Mouse (Mus musculus): Measurements from ENCODE around the gene Mrps11. TPM values are rescaled to one million over a fixed set of nuclear protein-coding genes. Genes with fewer than 3 reads are reported as not detected.
A peak's percentile ranks its signal among the peaks of the same experiment; 100 is the strongest.

The Mrps11 gene
- 72.1 and 73.1 TPM in 2 replicates for polyA plus RNA-seq (2015; fragmentation: Nextera tagmentation; extraction: Ambion mirVana)

DNA sequence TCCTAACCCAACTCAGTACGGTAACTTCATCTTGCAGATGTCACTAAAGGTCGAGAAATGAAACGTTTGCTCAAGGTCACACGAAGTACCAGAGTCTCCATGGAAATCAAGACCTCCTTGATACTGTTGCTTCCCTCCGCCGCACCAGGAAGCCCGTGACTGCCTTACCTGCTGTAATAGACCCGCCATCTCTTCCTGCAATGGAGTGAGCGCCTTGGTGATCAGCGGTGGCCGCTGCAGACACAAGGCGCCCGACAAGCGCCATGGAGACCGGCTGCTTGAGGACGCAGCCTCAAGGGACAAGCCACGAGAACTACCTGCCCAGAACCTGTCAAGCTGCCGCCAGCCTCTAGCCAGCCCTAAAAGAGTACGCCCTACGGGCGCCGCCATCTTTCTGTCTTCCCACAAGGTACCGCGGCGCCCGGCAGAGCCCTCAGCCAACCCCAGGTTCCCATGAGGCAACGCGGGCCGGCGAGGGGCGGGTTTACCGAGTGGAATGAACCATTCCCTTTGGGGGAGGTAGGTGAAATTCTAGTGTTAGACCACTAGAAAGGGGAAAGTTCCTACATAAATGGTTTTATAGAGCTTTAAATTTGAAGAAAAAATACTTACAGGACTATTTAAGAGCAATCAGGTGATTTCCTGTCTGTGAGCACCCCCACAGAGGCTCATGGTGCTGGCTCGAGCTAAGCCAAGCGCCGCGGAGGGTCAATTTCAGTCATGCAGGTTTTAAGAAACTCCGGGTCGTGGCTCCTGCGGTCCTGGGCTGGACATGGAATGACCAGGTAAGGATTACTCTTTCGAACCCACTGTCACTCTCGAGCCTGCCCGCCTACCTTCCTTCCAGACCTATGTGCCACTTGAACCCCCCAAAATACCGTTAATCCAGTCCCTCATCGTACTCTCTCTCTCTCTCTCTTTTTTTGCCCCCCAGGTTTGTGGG is at the start of gene Mrps11, which contains the start of gene Mrpl46:
Gene Mrps11 (plus strand): TSS at position 481 of the 943 bp plus-strand sequence.
Gene Mrpl46 (minus strand): TSS at position 893 of the 943 bp plus-strand sequence.
- WGBS, result under 1% methylated on average over 43 of the region's 44 CpGs
- peak within 1 kb of the TSS; percentile 72 for H3K27ac ChIP-seq (ENCODE audit: low read depth, low read length)
- H3K4me1 ChIP-seq (ENCODE audit: control insufficient read depth, insufficient read depth, low read depth, low read length), result peaks cover 14% of the 10 kb centered on the region
- H3K9me3 ChIP-seq (ENCODE audit: control insufficient read depth, low read length), result no peaks in the 10 kb centered on the region
- peak within 1 kb of the TSS; percentile 86 for H3K4me3 ChIP-seq (ENCODE audit: low read length)
- ATAC-seq, result peak; percentile 98
- no peaks in the 10 kb centered on the region for H3K27me3 ChIP-seq (replicated peaks; ENCODE audit: control insufficient read depth, insufficient read depth, low read length)
- H3K36me3 ChIP-seq (ENCODE audit: control insufficient read depth, insufficient read depth, low read length), result peaks cover 12% of the 10 kb centered on the region
- H3K4me2 ChIP-seq (ENCODE audit: low read length), result peak within 1 kb of the TSS; percentile 89
- H3K9ac ChIP-seq (ENCODE audit: low read depth, low read length), result peak within 1 kb of the TSS; percentile 85

- Histone ChIP-seq H3K36me3 (ENCODE audit: control insufficient read depth, insufficient read depth, low read length) (no peaks in the 10 kb centered on the region), H3K4me3 (ENCODE audit: low read length) (no peak overlapping the region), H3K9ac (ENCODE audit: low read depth, low read length) (no peak overlapping the region), H3K27ac (ENCODE audit: low read depth, low read length) (no peak overlapping the region), H3K9me3 (ENCODE audit: control insufficient read depth, low read length) (no peaks in the 10 kb centered on the region), H3K4me2 (ENCODE audit: low read length) (no peak overlapping the region), H3K4me1 (ENCODE audit: control insufficient read depth, insufficient read depth, low read depth, low read length) (no peaks in the 10 kb centered on the region), H3K27me3 (replicated peaks; ENCODE audit: control insufficient read depth, insufficient read depth, low read length) (no peaks in the 10 kb centered on the region)
- ATAC-seq, result no peak
- WGBS, result 92% methylated on average over 6 of the region's 6 CpGs
Observed at GRCm38 (mm10) chr7:78737196-78737595, 45.7 kb upstream of the Mrps11 start.

DNA sequence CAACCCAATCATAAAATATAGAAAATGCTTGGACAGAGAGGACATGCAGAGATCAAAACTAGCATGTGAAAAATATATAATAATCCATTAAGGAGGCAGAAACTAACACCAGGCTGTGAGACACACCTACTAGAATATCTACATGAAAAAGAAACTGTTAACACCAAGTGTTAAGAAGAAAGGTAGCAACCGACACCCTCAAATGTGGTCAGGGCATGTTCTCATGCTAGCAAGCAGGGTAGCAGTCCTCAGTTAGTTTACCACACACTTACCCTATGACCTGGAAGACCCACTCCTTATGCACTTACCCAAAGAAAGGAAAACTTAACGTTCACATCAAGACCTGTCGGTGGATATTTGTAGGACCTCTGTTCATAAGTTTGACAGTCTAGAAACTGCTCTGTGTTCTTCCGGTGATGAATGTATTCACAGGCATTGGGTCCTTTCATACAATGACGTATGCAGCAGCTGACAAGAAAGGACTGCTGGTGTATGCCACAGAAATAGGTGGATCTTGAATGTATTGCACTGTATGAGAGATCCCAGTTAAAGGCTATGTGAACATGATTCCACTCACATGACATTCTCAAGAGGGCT is 45.2 kb upstream of the Mrps11 start, which contains the start of gene Ntrk3:
Gene Ntrk3 (minus strand): TSS at position 399 of the 597 bp plus-strand sequence.
- no peak within 1 kb of the TSS for H3K4me2 ChIP-seq (ENCODE audit: low read length)
- H3K27ac ChIP-seq (ENCODE audit: low read depth, low read length), result no peak within 1 kb of the TSS
- H3K27me3 ChIP-seq (replicated peaks; ENCODE audit: control insufficient read depth, insufficient read depth, low read length), result no peaks in the 10 kb centered on the region
- no peaks in the 10 kb centered on the region for H3K9me3 ChIP-seq (ENCODE audit: control insufficient read depth, low read length)
- WGBS, result 86% methylated on average over 5 of the region's 5 CpGs
- no peak for ATAC-seq
- no peak within 1 kb of the TSS for H3K4me3 ChIP-seq (ENCODE audit: low read length)
- no peaks in the 10 kb centered on the region for H3K36me3 ChIP-seq (ENCODE audit: control insufficient read depth, insufficient read depth, low read length)
- no peaks in the 10 kb centered on the region for H3K4me1 ChIP-seq (ENCODE audit: control insufficient read depth, insufficient read depth, low read depth, low read length)
- H3K9ac ChIP-seq (ENCODE audit: low read depth, low read length), result no peak within 1 kb of the TSS

- no peak overlapping the region for H3K4me2 ChIP-seq (ENCODE audit: low read length)
- no peak overlapping the region for H3K4me3 ChIP-seq (ENCODE audit: low read length)
- no peaks in the 10 kb centered on the region for H3K4me1 ChIP-seq (ENCODE audit: control insufficient read depth, insufficient read depth, low read depth, low read length)
- H3K9ac ChIP-seq (ENCODE audit: low read depth, low read length), result no peak overlapping the region
- H3K9me3 ChIP-seq (ENCODE audit: control insufficient read depth, low read length), result no peaks in the 10 kb centered on the region
- ATAC-seq, result no peak
- H3K36me3 ChIP-seq (ENCODE audit: control insufficient read depth, insufficient read depth, low read length), result no peaks in the 10 kb centered on the region
- H3K27ac ChIP-seq (ENCODE audit: low read depth, low read length), result no peak overlapping the region
- 83% methylated on average over 8 of the region's 8 CpGs for WGBS
- H3K27me3 ChIP-seq (replicated peaks; ENCODE audit: control insufficient read depth, insufficient read depth, low read length), result no peaks in the 10 kb centered on the region
Observed at GRCm38 (mm10) chr7:78739351-78740000, 43.4 kb upstream of the Mrps11 start.

- H3K36me3 ChIP-seq (ENCODE audit: control insufficient read depth, insufficient read depth, low read length), result no peaks in the 10 kb centered on the region
- no peak overlapping the region for H3K9ac ChIP-seq (ENCODE audit: low read depth, low read length)
- no peaks in the 10 kb centered on the region for H3K9me3 ChIP-seq (ENCODE audit: control insufficient read depth, low read length)
- WGBS, result 68% methylated on average over 5 of the region's 5 CpGs
- H3K4me2 ChIP-seq (ENCODE audit: low read length), result no peak overlapping the region
- no peaks in the 10 kb centered on the region for H3K4me1 ChIP-seq (ENCODE audit: control insufficient read depth, insufficient read depth, low read depth, low read length)
- no peak overlapping the region for H3K4me3 ChIP-seq (ENCODE audit: low read length)
- no peak for ATAC-seq
- no peaks in the 10 kb centered on the region for H3K27me3 ChIP-seq (replicated peaks; ENCODE audit: control insufficient read depth, insufficient read depth, low read length)
- H3K27ac ChIP-seq (ENCODE audit: low read depth, low read length), result no peak overlapping the region
Observed at GRCm38 (mm10) chr7:78743731-78744385, 39.1 kb upstream of the Mrps11 start.

GRCm38 (mm10) chr7:78752961-78753360 is 30.0 kb upstream of the Mrps11 start:
- H3K27ac ChIP-seq (ENCODE audit: low read depth, low read length), result no peak overlapping the region
- ATAC-seq, result no peak
- no peaks in the 10 kb centered on the region for H3K9me3 ChIP-seq (ENCODE audit: control insufficient read depth, low read length)
- no peaks in the 10 kb centered on the region for H3K27me3 ChIP-seq (replicated peaks; ENCODE audit: control insufficient read depth, insufficient read depth, low read length)
- no peaks in the 10 kb centered on the region for H3K4me1 ChIP-seq (ENCODE audit: control insufficient read depth, insufficient read depth, low read depth, low read length)
- H3K36me3 ChIP-seq (ENCODE audit: control insufficient read depth, insufficient read depth, low read length), result no peaks in the 10 kb centered on the region
- WGBS, result 88% methylated on average over 4 of the region's 4 CpGs
- H3K4me2 ChIP-seq (ENCODE audit: low read length), result no peak overlapping the region
- no peak overlapping the region for H3K9ac ChIP-seq (ENCODE audit: low read depth, low read length)
- no peak overlapping the region for H3K4me3 ChIP-seq (ENCODE audit: low read length)

DNA sequence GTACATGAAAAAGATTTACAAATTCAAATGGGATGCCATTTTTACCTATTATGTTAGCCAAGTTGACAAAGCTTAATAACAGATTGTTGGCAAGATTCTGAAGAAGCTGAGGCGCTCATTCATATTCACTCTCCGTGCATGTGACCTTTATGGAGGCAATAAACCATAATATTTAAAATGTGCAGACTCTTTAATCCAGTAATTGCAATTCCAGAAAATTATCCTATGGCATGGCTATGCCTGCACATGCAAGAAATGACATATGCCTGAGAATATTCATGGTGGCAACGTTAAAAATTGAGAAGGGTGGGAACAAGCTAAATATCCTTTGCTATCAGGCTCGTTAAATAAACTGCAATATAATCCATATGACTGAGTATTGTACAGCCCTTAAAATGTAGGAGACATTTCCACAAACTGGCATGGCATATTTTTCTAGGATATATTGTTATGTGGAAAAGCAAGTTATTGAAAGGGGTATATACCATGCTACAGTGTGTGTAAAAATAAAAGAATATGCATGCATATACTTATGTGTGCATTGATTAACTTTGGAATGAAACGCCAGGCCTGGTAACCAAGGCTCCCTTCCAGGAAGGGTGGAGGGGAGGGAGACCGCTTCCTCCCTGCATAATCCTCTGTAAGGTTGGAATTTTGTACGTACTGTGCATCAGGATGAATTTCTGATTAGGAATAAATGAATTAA is 29.0 kb upstream of the Mrps11 start:
- WGBS, result 73% methylated on average over 7 of the region's 7 CpGs
- Histone ChIP-seq H3K9me3 (ENCODE audit: control insufficient read depth, low read length) (no peaks in the 10 kb centered on the region), H3K9ac (ENCODE audit: low read depth, low read length) (no peak overlapping the region), H3K4me3 (ENCODE audit: low read length) (no peak overlapping the region), H3K36me3 (ENCODE audit: control insufficient read depth, insufficient read depth, low read length) (no peaks in the 10 kb centered on the region), H3K4me2 (ENCODE audit: low read length) (no peak overlapping the region), H3K27ac (ENCODE audit: low read depth, low read length) (no peak overlapping the region), H3K4me1 (ENCODE audit: control insufficient read depth, insufficient read depth, low read depth, low read length) (no peaks in the 10 kb centered on the region), H3K27me3 (replicated peaks; ENCODE audit: control insufficient read depth, insufficient read depth, low read length) (no peaks in the 10 kb centered on the region)
- ATAC-seq, result no peak

GRCm38 (mm10) chr7:78754458-78755000 is 28.4 kb upstream of the Mrps11 start:
- ATAC-seq, result no peak
- Histone ChIP-seq H3K4me3 (ENCODE audit: low read length) (no peak overlapping the region), H3K27ac (ENCODE audit: low read depth, low read length) (no peak overlapping the region), H3K27me3 (replicated peaks; ENCODE audit: control insufficient read depth, insufficient read depth, low read length) (no peaks in the 10 kb centered on the region), H3K9ac (ENCODE audit: low read depth, low read length) (no peak overlapping the region), H3K9me3 (ENCODE audit: control insufficient read depth, low read length) (no peaks in the 10 kb centered on the region), H3K36me3 (ENCODE audit: control insufficient read depth, insufficient read depth, low read length) (no peaks in the 10 kb centered on the region), H3K4me2 (ENCODE audit: low read length) (no peak overlapping the region), H3K4me1 (ENCODE audit: control insufficient read depth, insufficient read depth, low read depth, low read length) (no peaks in the 10 kb centered on the region)
- 42% methylated on average over 8 of the region's 8 CpGs for WGBS
